Mouse (Mus musculus) heart, adult 2 months (tissue): ENCODE results near the gene Ear6. TPM values are rescaled to one million over a fixed set of nuclear protein-coding genes. Genes with fewer than 3 reads are reported as not detected.

ENCODE experiments used
- DNase-seq, 2 experiments: peaks; one replicate each; pipeline ENCODE4 v3.0.0; 2021
- H3K27ac ChIP-seq: fragments of 200-600 bp; 2 replicates; pipeline ENCODE4 v1.8.1; 2022
- H3K27me3 ChIP-seq: fragments of 200-500 bp; 2 replicates; pipeline ENCODE4 v1.6.1; 2012; ENCODE audit warnings: mild to moderate bottlenecking, low read length, inconsistent platforms, mixed read lengths; ENCODE audit not compliant: control insufficient read depth, insufficient read depth
- H3K36me3 ChIP-seq: fragments of 200-500 bp; 2 replicates; pipeline ENCODE4 v1.6.1; 2012; ENCODE audit warnings: low read length, inconsistent platforms; ENCODE audit not compliant: control insufficient read depth, insufficient read depth
- H3K4me1 ChIP-seq: fragments of 200-500 bp; 2 replicates; pipeline ENCODE4 v1.6.1; 2011; ENCODE audit warnings: low read length; ENCODE audit not compliant: control insufficient read depth, insufficient read depth
- H3K4me3 ChIP-seq: fragments of 200-600 bp; 2 replicates; pipeline ENCODE4 v1.8.1; 2022
- H3K79me2 ChIP-seq: fragments of 200-500 bp; replicated peaks from 2 replicates; pipeline ENCODE4 v1.6.1; 2012; ENCODE audit warnings: mild to moderate bottlenecking, inconsistent platforms, low read length, moderate library complexity, mixed read lengths; ENCODE audit not compliant: control insufficient read depth, insufficient read depth
- H3K9ac ChIP-seq: fragments of 200-500 bp; 2 replicates; pipeline ENCODE4 v1.6.1; 2012; ENCODE audit warnings: low read depth, mild to moderate bottlenecking, control low read depth, inconsistent platforms, low read length, mixed read lengths
- CTCF ChIP-seq: fragments of 200-600 bp; IDR thresholded peaks from 2 replicates; pipeline ENCODE4 v1.8.1; 2022; ENCODE audit warnings: antibody characterized with exemption, mild to moderate bottlenecking, moderate library complexity
- EP300 ChIP-seq: fragments of 200-500 bp; IDR thresholded peaks from 2 replicates; pipeline ENCODE4 v1.6.1; 2011; ENCODE audit warnings: low read depth, low read length, control low read depth; ENCODE audit not compliant: insufficient read depth
- POLR2A ChIP-seq: fragments of 200-500 bp; IDR thresholded peaks from 2 replicates; pipeline ENCODE4 v1.6.1; 2011; ENCODE audit warnings: mild to moderate bottlenecking, low read depth, low read length, control low read depth; ENCODE audit not compliant: insufficient read depth
- WGBS: fragments of 180-500 bp; shearing (Covaris S2); methylation state at CpG from one replicate; pipeline ENCODE4 v1.1.7; 2018; 5-methylcytosine and 5-hydroxymethylcytosine counted together
- intact Hi-C: fragments of 180-260 bp; cut with DNase I; formaldehyde crosslinking; loops from one replicate; pipeline ENCODE4 v1.15.1; 2025
- polyA plus RNA-seq: library from polyadenylated mRNA; depleted of rRNA; stranded (reverse); fragments of >200 nt; gene quantifications from 2 replicates; pipeline ENCODE4 v1.2.3, GENCODE M21; 2012
- total RNA-seq, 2 experiments: library from RNA; stranded (reverse); gene quantifications; 2 replicates each; pipeline ENCODE4 v1.2.3; 2021

Gene Ear6
- total and polyA plus RNA-seq, 3 experiments = not detected

GRCm38 (mm10) chr14:51877517-51877916 is 24.0 kb downstream of the Ear6 start:
- no peak for DNase-seq
- Histone ChIP-seq H3K4me3 (no peak overlapping the region), H3K9ac (no peak overlapping the region), H3K27me3 (no peaks in the 10 kb centered on the region), H3K27ac (no peak overlapping the region), H3K4me1 (no peaks in the 10 kb centered on the region), H3K79me2 (no peaks in the 10 kb centered on the region), H3K36me3 (no peaks in the 10 kb centered on the region)
- intact Hi-C loops = no loop called here
- WGBS = 74% methylated on average over 3 of the region's 3 CpGs
- TF ChIP-seq EP300 (no peak), CTCF (no peak), POLR2A (no peak)

- peak overlapping the region; percentile 66 for H3K4me3 ChIP-seq
- H3K36me3 ChIP-seq = no peaks in the 10 kb centered on the region; the same call in 1 of the 2 replicates
- peak; percentile 47 to 72 for DNase-seq
- no peaks in the 10 kb centered on the region for H3K27me3 ChIP-seq
- TF ChIP-seq POLR2A = no peak
- TF ChIP-seq CTCF = peak; percentile 81
- intact Hi-C loops = loop anchor here (2.0 kb wide), 1 partner anchor 421 kb away; the partner anchor contains the start of gene Mettl3
- WGBS = 2% methylated on average over 4 of the region's 4 CpGs
- peak overlapping the region; percentile 61 for H3K27ac ChIP-seq
- H3K4me1 ChIP-seq = no peaks in the 10 kb centered on the region
- no peak overlapping the region for H3K9ac ChIP-seq
- no peaks in the 10 kb centered on the region for H3K79me2 ChIP-seq
Measured at GRCm38 (mm10) chr14:51883527-51884030, 30.1 kb downstream of the Ear6 start.

GRCm38 (mm10) chr14:51884031-51884544 is 30.6 kb downstream of the Ear6 start:
- Histone ChIP-seq H3K27me3 (no peaks in the 10 kb centered on the region), H3K27ac (peak overlapping the region; percentile 61), H3K4me3 (peak overlapping the region; percentile 66), H3K79me2 (no peaks in the 10 kb centered on the region), H3K9ac (0 out of 2 replicates have a peak overlapping the region, but pooled peaks have one; percentile 33), H3K36me3 (no peaks in the 10 kb centered on the region; the same call in 1 of the 2 replicates), H3K4me1 (no peaks in the 10 kb centered on the region)
- intact Hi-C loops = loop anchor here (2.0 kb wide), 1 partner anchor 421 kb away; the partner anchor contains the start of gene Mettl3
- WGBS = 1% methylated on average over 14 of the region's 14 CpGs
- no peak for DNase-seq
- TF ChIP-seq EP300 = no peak
- no peak for TF ChIP-seq POLR2A
- no peak for TF ChIP-seq CTCF

GRCm38 (mm10) chr14:51884598-51885331 is 31.3 kb downstream of the Ear6 start, which contains the start of gene Mettl17:
Gene Mettl17, plus strand, starts transcription at chr14:51884842.
- Histone ChIP-seq H3K36me3 (no peaks in the 10 kb centered on the region; the same call in 1 of the 2 replicates), H3K4me1 (no peaks in the 10 kb centered on the region), H3K9ac (peak within 1 kb of the TSS; percentile 60), H3K79me2 (no peaks in the 10 kb centered on the region), H3K27me3 (no peaks in the 10 kb centered on the region), H3K4me3 (peak within 1 kb of the TSS; percentile 66), H3K27ac (peak within 1 kb of the TSS; percentile 69)
- peak; percentile 90 to 93 for DNase-seq
- WGBS = under 1% methylated on average over 43 of the region's 43 CpGs
- intact Hi-C loops = loop anchor here (2.0 kb wide), 1 partner anchor 420 kb away; the partner anchor contains the start of gene Mettl3
- TF ChIP-seq CTCF (peak; percentile 35), EP300 (0 out of 2 replicates have a peak, but pooled peaks have one; percentile 44), POLR2A (peak; percentile 82)

GRCm38 (mm10) chr14:51886051-51886450 is 32.6 kb downstream of the Ear6 start:
- Histone ChIP-seq H3K36me3 (no peaks in the 10 kb centered on the region; the same call in 1 of the 2 replicates), H3K9ac (no peak overlapping the region), H3K4me1 (no peaks in the 10 kb centered on the region), H3K27ac (no peak overlapping the region), H3K27me3 (no peaks in the 10 kb centered on the region), H3K4me3 (no peak overlapping the region), H3K79me2 (no peaks in the 10 kb centered on the region)
- 67% methylated on average over 6 of the region's 6 CpGs for WGBS
- intact Hi-C loops = no loop called here
- TF ChIP-seq EP300 (no peak), CTCF (no peak), POLR2A (no peak)
- DNase-seq = no peak

- no peaks in the 10 kb centered on the region for H3K4me1 ChIP-seq
- no peak overlapping the region for H3K9ac ChIP-seq
- no peak for TF ChIP-seq CTCF
- TF ChIP-seq EP300 = no peak
- TF ChIP-seq POLR2A = no peak
- intact Hi-C loops = no loop called here
- H3K4me3 ChIP-seq = no peak overlapping the region
- 84% methylated on average over 6 of the region's 6 CpGs for WGBS
- H3K79me2 ChIP-seq = no peaks in the 10 kb centered on the region
- no peaks in the 10 kb centered on the region; the same call in 1 of the 2 replicates for H3K36me3 ChIP-seq
- no peaks in the 10 kb centered on the region for H3K27me3 ChIP-seq
- H3K27ac ChIP-seq = no peak overlapping the region
- DNase-seq = no peak
Measured at GRCm38 (mm10) chr14:51889833-51890232, 36.3 kb downstream of the Ear6 start.
